8 mouse cellular contexts compared by ENCODE assay signal in the genomic region with DNA sequence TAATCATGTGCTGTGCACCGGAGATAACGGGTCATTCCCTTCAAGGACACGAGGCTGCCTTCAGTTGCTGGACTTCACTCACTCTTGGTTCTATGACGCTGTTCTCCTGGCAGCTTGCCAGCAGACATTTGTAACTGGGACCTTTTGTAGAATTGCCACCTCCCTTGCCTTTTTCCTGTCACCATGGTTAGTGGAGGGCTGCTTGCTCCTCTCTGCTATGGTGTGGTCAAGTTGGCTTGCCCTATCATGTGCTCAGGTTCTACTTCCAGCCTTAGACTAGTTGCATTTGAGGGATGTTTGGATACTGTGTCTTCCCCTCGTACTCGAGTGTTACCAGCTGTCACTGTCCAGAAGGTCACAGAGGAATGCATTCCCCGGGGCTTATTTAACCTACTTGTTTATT.
A peak's percentile ranks its signal among the peaks of the same experiment; 100 is the strongest.
DNase-seq lines count a peak whose midpoint lies in the region; ATAC-seq and TF ChIP-seq lines count a peak whose summit lies in the region.

No protein-coding gene starts in this region.

- TF ChIP-seq CTCF in intestine, postnatal 0 days (IDR thresholded peaks at IDR 0.05; ENCODE audit: low read depth), result no peak

- no peak for TF ChIP-seq POLR2A in limb, embryonic 14.5 days (IDR thresholded peaks at IDR 0.05; ENCODE audit: borderline replicate concordance, extremely low read depth, insufficient read depth, insufficient read length)

- no peak overlapping the region for H3K27ac ChIP-seq in intestine, postnatal 0 days (ENCODE audit: low read depth, low read length)
- 0 out of 2 replicates have a peak overlapping the region, but pooled peaks have one; percentile 13 for H3K27ac ChIP-seq in limb, embryonic 14.5 days (replicated peaks; ENCODE audit: low read depth, low read length)
- H3K27ac ChIP-seq in neural tube, embryonic 13.5 days (replicated peaks), result no peak overlapping the region

- no peaks in the 10 kb centered on the region for H3K36me3 ChIP-seq in intestine, postnatal 0 days (ENCODE audit: control insufficient read depth, insufficient read depth)
- 0 out of 2 replicates have a peak, but pooled peaks cover 3% of the 10 kb centered on the region for H3K36me3 ChIP-seq in limb, embryonic 14.5 days (ENCODE audit: control insufficient read depth, insufficient read depth, low read length)
- H3K36me3 ChIP-seq in neural tube, embryonic 13.5 days, result no peaks in the 10 kb centered on the region

- no peak overlapping the region for H3K9ac ChIP-seq in intestine, postnatal 0 days (ENCODE audit: low read depth, low read length)
- no peak overlapping the region for H3K9ac ChIP-seq in limb, embryonic 14.5 days (ENCODE audit: low read depth, low read length, severe bottlenecking)
- no peak overlapping the region for H3K9ac ChIP-seq in neural tube, embryonic 13.5 days

- peak; percentile 16 for DNase-seq in thymus, postnatal 25 days
- DNase-seq in thymus, postnatal 14 days, result no peak
- peak; percentile 57 for DNase-seq in cerebellum, adult 9-11 months
- DNase-seq in heart, adult 8-10 months (ENCODE audit: low spot score), result peak; percentile 68
- no peak for DNase-seq in limb, embryonic 14.5 days (ENCODE audit: low spot score)
- no peak for DNase-seq in c-Kit-positive CD71-positive TER-119-positive erythroid progenitor cells, embryonic 14.5 days (ENCODE audit: low spot score)

- H3K9me3 ChIP-seq in intestine, postnatal 0 days (ENCODE audit: control insufficient read depth), result no peaks in the 10 kb centered on the region
- H3K9me3 ChIP-seq in limb, embryonic 14.5 days (ENCODE audit: control insufficient read depth, low read length), result no peaks in the 10 kb centered on the region
- no peaks in the 10 kb centered on the region for H3K9me3 ChIP-seq in neural tube, embryonic 13.5 days

- peak; percentile 56; the same call in 1 of the 2 replicates for ATAC-seq in intestine, postnatal 0 days
- 0 out of 2 replicates have a peak, but pooled peaks have one; percentile 19 for ATAC-seq in limb, embryonic 14.5 days (ENCODE audit: low FRiP score, low read depth)
- 0 out of 2 replicates have a peak, but pooled peaks have one; percentile 17 for ATAC-seq in neural tube, embryonic 13.5 days (ENCODE audit: low read depth)

- peak overlapping the region; percentile 40 for H3K4me2 ChIP-seq in intestine, postnatal 0 days (replicated peaks; ENCODE audit: low read depth)
- H3K4me2 ChIP-seq in limb, embryonic 14.5 days (replicated peaks; ENCODE audit: low read depth, low read length, severe bottlenecking), result no peak overlapping the region
- no peak overlapping the region for H3K4me2 ChIP-seq in neural tube, embryonic 13.5 days

- peaks cover 5% of the 10 kb centered on the region for H3K4me1 ChIP-seq in intestine, postnatal 0 days (replicated peaks; ENCODE audit: control insufficient read depth, insufficient read depth, low read length)
- H3K4me1 ChIP-seq in limb, embryonic 14.5 days (ENCODE audit: control insufficient read depth, insufficient read depth, low read length), result peaks cover 14% of the 10 kb centered on the region
- H3K4me1 ChIP-seq in neural tube, embryonic 13.5 days (replicated peaks), result peaks cover 32% of the 10 kb centered on the region

- WGBS in intestine, postnatal 0 days, result 7% methylated on average over 7 of the region's 7 CpGs
- 44% methylated on average over 7 of the region's 7 CpGs for WGBS in limb, embryonic 14.5 days
- 32% methylated on average over 7 of the region's 7 CpGs for WGBS in neural tube, embryonic 13.5 days

- no peak overlapping the region for H3K4me3 ChIP-seq in intestine, postnatal 0 days (ENCODE audit: low read depth, low read length)
- no peak overlapping the region for H3K4me3 ChIP-seq in limb, embryonic 14.5 days (replicated peaks; ENCODE audit: low read length)
- H3K4me3 ChIP-seq in neural tube, embryonic 13.5 days, result no peak overlapping the region

- no peaks in the 10 kb centered on the region for H3K27me3 ChIP-seq in intestine, postnatal 0 days (replicated peaks; ENCODE audit: control insufficient read depth, insufficient read depth, low read length)
- H3K27me3 ChIP-seq in limb, embryonic 14.5 days (ENCODE audit: control insufficient read depth, insufficient read depth, low read length), result no peaks in the 10 kb centered on the region
- no peaks in the 10 kb centered on the region for H3K27me3 ChIP-seq in neural tube, embryonic 13.5 days

Comparison
In these comparisons a context has a peak if more than half of its experiments do, and no peak if none do; other contexts are left out.
1. DNase-seq: peak in thymus, postnatal 25 days (single experiment), cerebellum, adult 9-11 months (single experiment) and heart, adult 8-10 months (single experiment); none in thymus, postnatal 14 days (single experiment), limb, embryonic 14.5 days (single experiment) and c-Kit-positive CD71-positive TER-119-positive erythroid progenitor cells, embryonic 14.5 days (single experiment).
2. Peak in every context shown above with its lines, with median percentiles within 50 percentile points of each other: ATAC-seq.